Mouse (Mus musculus) left cerebral cortex, adult 8-10 months (tissue): ENCODE data around the gene Tspan2. TPM values are rescaled to one million over a fixed set of nuclear protein-coding genes. Genes with fewer than 3 reads are reported as not detected.

ENCODE experiments used
- DNase-seq, 2 experiments: peaks; one replicate each; pipeline ENCODE4 v3.0.0; 2022; ENCODE audit warnings: low spot score in 2 of 2
- total RNA-seq, 4 experiments: library from RNA; stranded (reverse); gene quantifications; 2 replicates each; pipeline ENCODE4 v1.2.4; 2022

The Tspan2 gene
- total RNA-seq, 4 experiments from 2014 or later: 66.3 to 74.3 (median 70.5) TPM

DNA sequence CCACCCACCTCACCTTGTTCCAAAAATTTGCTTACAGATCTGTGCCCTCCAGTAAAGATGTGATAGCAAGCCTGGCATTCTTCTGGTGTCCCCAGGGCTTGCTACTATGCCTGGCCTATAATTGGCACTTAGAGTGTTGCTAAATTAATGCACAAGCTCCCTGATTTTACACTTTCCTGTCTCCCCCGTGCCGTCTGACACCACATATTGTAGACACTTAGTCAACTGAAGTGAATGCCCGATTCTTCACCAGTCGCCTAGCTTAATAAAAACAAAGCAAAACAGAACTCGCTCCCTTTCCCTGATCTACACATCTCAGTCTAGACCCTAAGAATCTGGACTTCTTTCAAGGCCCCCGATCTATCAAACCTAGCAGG is 405 bp upstream of the Tspan2 start:
- DNase-seq: no peak

DNA sequence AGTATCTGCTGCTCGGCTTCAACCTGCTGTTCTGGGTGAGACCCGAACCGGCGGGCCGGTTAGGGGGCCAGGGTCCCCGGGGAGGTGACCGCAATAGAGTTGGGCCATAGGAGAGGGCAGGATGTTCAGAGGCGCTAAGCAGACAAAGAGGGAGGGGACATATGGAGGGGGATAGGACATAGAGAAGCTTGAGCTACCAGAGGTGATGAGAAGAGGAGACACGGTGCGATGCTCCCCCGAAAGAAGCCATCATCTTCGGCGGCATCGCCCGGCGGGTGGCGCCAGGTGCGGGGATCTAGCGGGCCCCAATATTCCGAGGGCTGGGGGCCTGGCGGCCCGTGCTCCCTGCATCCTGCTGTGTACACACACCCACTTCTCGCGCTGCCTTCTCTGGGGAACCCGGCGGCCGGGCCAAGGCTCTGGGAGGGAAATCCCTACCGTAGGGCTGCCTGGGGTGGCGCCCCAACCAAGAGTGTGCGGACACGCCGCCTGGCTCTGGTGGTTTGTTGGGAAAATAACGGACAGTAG is 766 bp downstream of the Tspan2 start:
- DNase-seq: peak in 1 of 2 experiments; percentile 34

DNA sequence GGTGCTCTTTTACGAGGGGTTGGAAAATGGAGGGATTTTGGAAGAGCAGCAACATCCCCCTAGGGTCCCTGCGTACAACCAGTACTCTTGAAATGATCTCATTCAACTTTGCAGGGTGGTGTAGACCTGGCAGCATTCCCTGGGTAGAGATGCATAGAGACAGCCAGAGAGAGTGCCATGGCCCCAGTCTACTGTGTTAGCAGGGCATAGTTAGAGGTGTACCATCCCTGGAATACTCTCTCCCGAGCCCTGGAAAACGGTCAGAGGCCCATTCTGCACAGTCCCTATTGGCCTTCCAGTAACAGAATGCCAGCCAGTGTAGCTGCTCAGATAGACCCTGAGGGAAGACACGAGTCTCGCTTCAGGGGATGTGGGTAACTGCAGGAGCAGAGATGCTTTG is 1.3 kb downstream of the Tspan2 start:
- DNase-seq: no peak

DNA sequence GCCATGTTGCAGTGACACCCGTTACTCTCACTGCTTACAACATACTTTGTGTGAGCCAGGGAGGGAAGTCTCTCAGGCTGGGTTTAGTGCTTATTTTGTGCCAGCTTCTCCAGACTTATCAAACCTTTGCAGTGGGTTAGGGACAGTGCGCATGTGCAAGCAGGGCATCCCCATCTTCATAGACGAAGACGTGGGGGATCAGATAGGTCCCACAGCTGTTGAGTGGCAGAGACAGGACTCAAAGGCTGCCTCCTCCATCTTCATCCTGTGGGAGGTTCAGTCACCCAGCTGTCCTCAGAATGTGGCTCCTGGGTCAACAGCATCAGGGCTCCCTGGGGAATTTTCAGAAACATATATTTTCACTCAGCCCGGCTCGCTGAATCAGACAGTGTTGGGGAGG is 2.1 kb downstream of the Tspan2 start:
- no peak for DNase-seq

DNA sequence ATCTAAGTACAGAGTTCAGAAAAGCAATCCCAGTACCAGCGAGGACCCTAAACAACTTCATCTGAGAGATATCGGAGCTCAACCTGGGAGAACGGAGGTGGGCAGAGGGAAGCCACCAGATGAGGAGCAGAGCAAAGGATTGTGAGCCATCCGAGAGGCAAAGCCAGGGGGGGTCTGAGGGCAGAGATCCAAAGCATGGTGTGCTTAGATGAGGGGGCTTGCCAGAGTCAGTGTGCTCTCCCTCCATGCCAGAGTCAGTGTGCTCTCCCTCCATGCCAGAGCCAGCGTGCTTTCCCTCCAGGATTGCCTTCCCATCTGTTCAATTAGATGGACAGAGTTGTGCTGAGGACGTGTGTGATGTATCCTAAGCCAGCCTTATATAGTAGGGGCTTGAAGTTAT is 2.8 kb downstream of the Tspan2 start:
- DNase-seq: no peak

DNA sequence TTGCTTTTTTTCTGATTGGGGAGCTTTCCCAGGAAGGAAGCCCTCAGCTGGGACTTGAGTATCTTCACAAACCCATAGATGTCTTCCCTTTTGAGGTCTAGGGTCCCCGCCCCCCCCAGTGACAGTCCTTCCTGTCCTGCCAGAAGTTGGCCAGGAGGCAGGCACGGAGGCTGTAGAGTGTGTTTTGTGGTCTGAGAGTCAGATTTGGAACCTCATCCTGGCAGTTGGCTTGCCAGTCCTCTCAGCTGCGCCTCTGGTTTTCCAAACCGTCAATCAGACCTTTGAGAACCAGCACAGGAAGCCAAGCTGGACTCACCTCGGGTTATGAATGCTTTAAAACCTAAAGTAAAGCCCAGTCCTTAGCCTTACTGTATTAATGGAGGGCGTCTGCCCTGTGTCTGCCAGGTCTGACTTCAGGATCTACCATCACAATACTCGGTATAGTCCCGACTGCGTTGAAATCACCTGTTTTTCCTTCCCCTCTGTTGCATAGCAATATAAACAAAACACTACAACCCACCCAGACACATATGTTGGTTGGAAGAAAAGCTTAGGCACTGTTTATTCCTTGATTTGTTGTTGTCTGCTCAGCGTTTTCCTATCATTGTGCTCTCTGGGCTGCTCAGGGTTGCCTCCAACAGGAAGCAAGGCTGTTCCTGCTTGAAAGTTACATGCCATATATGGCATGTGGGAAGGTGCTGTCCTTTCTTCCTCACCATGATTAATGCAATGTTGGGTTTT is 4.0 kb downstream of the Tspan2 start:
- DNase-seq: no peak

DNA sequence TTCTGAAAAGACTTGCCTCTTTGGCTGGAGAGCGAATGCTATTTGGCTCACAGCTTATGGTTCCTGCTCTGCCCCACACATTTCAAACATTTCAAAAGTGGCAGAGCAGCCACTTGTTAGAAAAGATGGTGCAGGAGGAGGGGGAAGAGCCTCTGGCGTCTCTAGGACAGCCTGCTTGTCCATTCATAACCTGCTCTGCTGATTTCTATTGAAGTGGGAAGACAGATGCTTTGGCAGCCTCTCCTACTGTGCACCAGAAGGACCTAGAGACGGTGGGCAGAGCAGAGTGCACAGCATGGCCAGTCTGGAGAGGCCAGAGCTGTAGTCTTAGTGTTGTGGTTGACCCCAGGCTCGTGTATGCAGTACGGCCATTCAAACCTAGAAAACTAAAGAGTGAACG is 4.6 kb downstream of the Tspan2 start:
- no peak for DNase-seq

DNA sequence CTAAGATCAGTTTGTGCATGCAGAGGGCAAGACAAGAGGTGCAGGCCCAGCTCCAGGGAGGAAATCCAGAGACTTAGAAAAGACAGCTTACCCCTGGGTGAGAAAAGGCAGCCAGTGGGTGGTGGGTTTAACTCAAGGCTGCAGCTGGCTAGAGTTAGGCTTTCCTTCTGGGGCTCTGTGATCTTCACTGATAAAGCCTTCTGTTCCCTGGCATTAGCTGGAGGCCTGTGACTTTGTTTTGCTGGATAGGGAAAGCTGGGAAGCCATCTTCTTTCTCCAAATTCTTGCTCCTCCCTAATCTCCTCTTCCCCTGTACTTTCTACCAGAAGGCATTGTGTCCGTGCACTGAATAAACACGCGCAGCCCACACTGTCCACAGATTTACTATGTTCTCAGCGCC is 8.4 kb downstream of the Tspan2 start:
- no peak for DNase-seq

DNA sequence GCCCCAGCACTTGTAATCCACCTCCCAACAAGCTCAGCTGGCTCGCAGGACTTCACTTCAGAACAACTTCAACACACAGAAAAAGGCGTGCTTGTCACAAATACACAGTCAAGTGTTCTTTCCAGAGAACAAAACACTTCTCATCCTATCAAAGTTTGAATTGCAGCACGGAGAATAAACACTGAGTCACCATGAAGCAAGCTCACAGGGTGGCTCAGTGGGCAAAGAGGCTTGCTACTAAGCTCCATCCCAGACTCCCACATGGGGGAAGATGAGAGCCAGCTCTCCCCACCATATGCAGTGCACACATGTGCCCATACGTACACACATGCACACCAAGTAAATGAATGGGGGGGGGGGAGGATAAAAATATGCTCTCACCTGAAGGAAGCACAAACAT is 8.9 kb downstream of the Tspan2 start:
- DNase-seq: no peak

DNA sequence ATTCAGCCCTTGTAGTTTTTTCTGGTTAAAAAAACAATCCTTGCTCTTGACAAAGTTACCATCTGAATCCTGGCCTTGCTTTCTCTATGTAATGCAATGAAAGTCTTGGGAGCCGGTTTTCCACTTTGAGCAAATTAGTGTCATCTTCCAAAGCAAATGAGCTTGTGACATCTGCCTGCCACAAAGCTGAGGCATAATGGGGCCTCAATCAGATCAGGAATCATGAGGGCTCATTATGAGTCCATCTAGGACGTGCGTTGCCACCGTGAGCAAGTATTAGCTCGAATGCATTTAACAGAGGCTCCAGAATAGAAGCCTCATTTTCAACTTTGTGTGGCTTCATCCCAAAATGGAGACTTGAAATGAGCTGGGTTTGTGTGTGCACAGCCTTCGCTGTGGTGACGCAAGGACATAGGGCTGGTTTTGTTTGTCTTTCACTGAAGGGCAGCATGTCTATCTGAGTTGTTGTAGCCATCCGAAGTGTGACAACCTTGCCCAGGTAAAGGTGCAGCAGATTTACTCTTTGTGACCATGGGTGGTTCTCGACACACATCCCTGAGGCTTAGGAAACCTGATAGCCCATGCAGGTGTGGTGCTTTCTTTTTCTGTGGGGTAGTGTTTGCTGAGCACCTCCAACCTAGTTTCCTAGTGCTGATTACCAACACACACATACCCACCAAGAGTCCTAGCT is 9.6 kb downstream of the Tspan2 start:
- no peak for DNase-seq

DNA sequence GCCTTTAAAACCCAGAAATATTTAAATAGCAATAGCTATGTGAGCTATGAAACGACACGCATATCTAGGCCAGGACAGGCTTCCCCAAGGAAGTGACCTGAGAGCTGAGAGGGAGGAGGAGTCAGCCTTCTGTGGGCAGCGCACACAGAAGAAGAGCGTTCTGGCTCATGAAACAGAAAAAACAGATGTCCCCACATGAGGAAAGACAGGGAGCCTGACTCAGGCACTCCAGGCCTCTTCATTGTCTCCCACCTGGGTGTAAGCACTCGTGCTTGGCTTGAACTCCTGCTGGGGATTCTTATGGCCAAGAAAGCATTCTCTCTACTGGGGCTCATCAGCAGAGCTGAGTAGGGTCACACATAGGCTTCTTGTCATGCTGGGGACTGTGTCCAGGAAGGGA is 10.3 kb downstream of the Tspan2 start:
- DNase-seq: no peak

DNA sequence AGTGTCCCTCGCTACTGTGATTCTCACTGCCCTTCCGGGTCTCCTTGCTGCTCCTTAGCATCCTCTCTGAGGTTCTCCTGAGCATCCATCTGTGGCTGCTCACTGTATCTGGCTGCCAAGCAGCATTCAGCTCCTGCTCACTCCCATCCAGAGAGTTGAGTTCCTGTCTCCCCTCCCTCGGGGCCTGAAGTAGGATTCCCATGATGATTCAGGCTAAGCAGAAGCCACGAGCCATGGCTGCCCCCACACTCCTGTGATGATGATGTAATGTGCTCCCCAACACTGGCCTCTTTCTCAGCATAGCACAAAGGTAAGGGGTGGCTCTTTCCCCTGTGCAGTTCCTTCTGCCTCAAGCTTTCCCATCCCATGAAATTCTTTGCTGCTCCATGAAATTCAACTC is 11.8 kb downstream of the Tspan2 start:
- no peak for DNase-seq

DNA sequence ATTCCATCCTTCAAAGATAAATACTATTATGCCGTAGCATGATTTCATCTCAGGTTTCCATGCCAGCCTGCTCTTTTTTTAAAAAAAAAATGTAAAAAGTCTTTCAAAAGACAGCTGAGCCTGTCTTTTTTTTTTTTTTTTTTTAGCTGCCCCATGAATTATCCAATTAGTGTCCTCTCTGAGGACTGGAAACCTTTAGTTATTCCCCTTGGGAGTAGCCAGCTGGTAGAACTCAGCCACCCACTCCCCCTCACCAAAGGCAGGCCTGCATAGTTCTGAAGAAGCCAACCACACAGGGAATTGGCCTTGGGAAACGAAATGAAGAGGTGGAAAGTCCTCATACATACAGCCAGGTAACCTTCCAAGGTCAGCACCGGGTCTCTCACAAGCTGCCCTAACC is 13.7 kb downstream of the Tspan2 start:
- DNase-seq: no peak

DNA sequence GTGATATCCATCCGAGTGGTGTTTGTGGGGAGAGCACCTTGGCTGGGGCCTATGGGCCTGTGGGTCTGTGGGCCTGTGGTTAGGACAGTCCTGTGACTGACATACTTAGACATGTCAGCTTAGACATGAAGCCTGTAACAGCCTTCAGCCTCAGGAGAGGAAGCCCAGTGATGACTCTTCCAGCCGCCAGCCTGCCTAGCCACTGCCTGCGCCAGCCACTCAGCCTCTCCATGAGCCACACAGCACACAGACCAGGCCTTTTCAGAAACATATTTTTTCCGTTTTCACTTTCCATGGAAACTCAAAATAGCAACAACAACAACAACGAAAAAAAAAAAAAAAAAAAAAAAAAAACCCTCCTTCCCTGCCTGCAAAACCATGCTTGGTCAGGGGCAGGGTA is 14.4 kb downstream of the Tspan2 start:
- DNase-seq: no peak

DNA sequence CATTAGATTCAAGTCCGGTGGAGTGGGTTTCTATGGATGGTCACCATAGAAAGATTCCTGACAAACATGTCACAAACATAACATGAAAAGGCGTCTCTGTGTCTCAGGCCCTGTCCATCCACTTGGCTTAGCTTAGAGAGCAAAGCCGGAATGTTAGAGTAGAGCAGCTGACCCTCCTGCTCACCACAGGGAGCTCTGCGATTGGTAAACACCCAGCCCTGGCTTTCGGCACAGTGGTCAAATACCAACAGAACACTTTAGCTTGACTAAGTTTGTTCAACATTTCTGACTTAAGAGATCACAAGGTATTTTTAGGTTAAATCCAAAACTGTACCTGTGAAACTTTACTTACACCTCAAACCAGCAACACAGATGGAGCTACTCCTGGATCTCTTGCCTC is 16.8 kb downstream of the Tspan2 start:
- DNase-seq: no peak

DNA sequence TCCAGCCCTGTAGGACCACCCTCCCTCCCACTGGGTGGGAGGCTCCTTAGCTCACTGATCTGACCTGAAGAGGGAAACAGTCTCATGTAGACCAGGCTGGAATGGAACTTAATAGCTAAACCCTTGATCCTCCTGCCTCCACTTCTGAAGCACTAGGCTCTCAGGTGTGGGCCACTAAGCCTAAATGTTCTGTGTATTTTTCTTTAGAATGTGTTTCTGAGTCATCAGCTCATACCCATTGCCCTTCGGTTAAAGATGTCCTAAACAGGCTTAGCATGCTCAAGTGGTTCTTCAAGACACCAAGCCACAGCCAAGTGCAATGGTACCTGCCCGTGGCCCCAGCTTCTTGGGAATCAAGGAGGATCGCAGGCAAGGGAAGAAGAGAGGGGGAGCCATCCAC is 17.2 kb downstream of the Tspan2 start:
- DNase-seq: no peak

DNA sequence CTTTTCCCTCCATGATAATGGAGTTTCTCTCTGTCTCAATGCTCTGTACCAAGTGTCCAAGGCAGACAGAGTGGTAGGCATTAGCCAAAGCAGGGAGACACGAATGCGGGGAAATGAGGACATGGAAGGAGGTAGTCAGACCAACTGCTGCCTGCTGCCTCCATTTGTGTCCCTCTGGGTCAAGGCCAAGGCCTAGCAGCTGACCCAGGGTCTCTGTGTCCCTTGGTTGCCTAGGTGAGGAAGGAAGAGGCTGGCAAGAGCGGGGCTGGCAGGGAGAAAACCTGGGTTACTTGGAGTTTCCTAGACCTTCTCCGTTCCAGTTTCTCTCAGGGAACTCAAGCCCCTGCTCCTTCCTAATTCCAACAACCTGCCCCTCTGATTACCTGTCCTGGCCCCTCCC is 17.7 kb downstream of the Tspan2 start:
- DNase-seq: no peak

DNA sequence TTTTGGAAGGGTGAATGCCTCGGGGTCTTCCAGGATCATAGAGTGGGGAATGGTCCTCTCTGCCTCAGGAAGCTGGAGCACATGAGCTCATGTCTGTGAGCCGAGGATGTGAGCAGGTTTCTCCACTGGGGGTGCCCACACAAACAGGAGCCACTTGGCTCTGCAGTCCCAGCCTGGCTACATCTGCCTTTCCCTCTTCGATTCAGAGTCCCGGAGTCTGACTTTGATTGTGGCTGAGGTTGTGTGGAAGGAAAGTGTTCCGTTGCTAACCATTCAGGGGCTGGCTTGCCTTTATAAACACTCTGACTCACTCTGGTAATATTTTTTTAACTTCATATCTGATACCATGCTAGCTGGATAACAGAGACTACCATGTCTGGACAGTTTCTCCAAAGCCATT is 18.1 kb downstream of the Tspan2 start:
- no peak for DNase-seq

DNA sequence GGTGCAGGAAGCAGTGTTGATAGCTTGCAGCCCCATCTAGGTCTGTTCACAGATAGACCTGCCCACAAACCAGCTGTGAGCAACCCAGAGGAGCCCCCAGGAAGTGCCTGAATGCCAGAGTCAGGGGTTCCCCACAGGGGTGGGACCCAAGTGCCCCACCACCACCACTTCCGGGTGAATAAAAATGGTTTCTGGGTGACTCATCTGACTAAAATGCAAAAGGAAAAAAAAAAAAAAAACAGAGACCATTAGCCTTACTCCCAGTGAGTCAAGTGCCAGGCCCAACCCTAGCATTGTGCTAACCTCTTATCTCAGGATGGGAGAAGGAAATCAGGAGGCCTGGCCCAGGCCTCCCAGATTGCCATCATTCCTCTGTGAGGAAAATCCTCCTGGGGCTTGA is 21.5 kb downstream of the Tspan2 start:
- DNase-seq: no peak

DNA sequence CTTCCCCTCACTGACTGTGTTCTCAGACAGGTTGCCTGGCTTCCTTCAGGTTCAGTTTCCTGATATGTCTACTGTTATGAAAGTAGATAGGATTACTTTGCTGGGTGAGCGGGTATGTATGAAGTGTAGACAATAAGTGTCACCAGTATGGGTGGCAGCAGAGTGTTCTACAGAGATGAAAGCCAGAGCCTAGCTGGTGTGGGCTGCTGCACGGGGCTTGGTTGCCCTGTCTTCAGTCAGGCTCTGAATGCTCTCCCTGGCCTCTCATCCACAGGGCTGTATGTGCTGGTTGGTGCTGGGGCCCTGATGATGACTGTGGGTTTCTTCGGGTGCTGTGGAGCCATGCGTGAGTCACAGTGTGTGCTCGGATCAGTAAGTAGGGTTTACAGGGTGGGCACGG is 22.7 kb downstream of the Tspan2 start:
- DNase-seq: no peak

DNA sequence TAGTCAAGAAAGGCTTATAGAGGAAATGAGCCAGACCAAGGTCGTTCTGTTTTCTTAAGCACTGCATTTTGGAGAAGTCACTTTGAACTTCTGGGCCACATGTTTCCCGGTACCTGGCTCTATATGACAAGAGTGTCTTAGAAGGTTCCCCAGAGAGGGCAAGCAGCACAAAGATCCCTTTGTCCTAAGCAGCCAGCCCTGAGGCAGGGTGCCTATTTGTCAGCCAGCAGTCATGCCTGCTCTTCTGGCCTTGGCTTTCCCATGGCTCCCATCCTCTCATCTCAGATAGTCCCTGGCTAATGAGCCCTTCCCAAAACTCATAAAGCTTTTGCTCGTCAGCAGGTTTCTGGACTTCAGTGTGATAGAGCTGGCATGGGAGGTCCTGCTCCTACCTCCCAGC is 25.9 kb downstream of the Tspan2 start:
- no peak for DNase-seq

DNA sequence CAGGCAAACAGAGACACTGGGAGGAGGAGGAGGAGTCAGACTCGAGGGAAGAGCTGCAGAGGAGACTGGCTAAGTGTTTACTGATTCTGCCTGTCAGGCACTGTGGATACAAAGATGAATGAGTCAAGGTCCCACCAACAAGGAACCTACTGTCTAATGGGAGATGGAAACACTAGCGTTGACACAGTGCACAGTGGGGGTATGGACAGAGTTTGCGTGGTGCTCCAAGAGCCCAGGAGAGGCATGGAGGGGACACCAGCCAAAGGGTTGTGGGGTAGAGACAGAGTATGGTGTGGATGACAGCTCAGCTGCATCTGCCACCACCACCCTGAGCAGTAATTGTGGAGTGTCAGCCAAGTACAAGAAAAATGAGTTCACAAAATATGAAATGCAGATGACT is 28.1 kb downstream of the Tspan2 start:
- peak in 1 of 2 experiments; percentile 30 for DNase-seq

DNA sequence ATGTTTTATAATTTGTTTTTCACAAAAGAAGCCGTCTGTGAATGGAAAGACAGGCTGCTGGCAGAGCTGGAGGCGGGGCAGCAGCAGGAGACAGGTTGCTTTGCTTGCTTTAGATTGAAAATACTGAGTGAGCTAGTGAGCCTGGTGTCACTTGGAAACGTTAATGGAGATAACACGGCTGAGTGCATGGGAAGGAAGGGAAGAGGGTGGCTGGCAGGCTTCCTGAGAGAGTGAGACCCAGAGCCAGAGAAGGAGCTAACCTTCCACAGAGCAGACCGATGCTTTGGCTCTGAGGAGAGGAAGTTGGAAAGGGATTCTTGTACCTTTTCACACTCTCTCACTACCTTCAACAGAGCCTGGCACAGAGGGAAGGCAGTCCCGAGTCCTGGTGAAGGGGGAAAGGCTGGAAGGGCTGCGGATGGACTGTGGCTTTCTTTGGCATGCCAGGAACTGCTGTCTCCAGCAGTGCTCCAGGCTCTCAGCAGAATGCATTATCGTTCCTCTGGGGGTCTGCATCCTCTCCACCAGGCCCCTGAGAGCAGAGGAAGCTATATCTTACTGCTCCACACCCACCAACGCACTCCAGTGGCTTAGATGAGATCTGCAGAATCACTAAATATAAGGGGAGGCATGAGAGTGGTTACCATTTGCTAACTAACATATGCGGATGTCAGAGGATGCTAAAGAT is 29.5 kb downstream of the Tspan2 start:
- no peak for DNase-seq
